Mouse (Mus musculus) lung, embryonic 15.5 days (tissue): ENCODE measurements around the gene Cep55. TPM values are rescaled to one million over a fixed set of nuclear protein-coding genes. Genes with fewer than 3 reads are reported as not detected.

Experiments used
- ATAC-seq: fragments of 200-750 bp; cut with Nextera tagmentation; 2 replicates; pipeline ENCODE4 v1.8.0; 2017; ENCODE audit warnings: moderate number of reproducible peaks, borderline replicate concordance; ENCODE audit not compliant: low FRiP score, low TSS enrichment; ENCODE audit errors: extremely low read depth
- H3K27ac ChIP-seq: fragments of 300-500 bp; sonication (generic); 2 replicates; pipeline ENCODE4 v1.5.1; 2015; ENCODE audit warnings: moderate library complexity, mild to moderate bottlenecking, inconsistent platforms
- H3K27me3 ChIP-seq: fragments of 300-500 bp; sonication (generic); 2 replicates; pipeline ENCODE4 v1.6.1; 2015; ENCODE audit warnings: inconsistent platforms
- H3K36me3 ChIP-seq: fragments of 300-500 bp; sonication (generic); 2 replicates; pipeline ENCODE4 v1.6.1; 2015; ENCODE audit warnings: inconsistent platforms
- H3K4me1 ChIP-seq: fragments of 300-500 bp; sonication (generic); 2 replicates; pipeline ENCODE4 v1.6.1; 2015; ENCODE audit warnings: inconsistent platforms
- H3K4me2 ChIP-seq: fragments of 300-500 bp; sonication (generic); 2 replicates; pipeline ENCODE4 v1.6.1; 2015; ENCODE audit warnings: inconsistent platforms, mild to moderate bottlenecking, moderate library complexity
- H3K4me3 ChIP-seq: fragments of 300-500 bp; sonication (generic); 2 replicates; pipeline ENCODE4 v1.5.1; 2015; ENCODE audit warnings: mild to moderate bottlenecking, inconsistent platforms
- H3K9ac ChIP-seq: fragments of 300-500 bp; sonication (generic); 2 replicates; pipeline ENCODE4 v1.6.1; 2015; ENCODE audit warnings: inconsistent platforms
- H3K9me3 ChIP-seq: fragments of 300-500 bp; sonication (generic); 2 replicates; pipeline ENCODE4 v1.6.1; 2016; ENCODE audit warnings: inconsistent platforms
- WGBS: fragments of 180-500 bp; shearing (Covaris S2); methylation state at CpG from one replicate; pipeline ENCODE4 v1.1.7; 2015; 5-methylcytosine and 5-hydroxymethylcytosine counted together
- polyA plus RNA-seq: library from polyadenylated mRNA; unstranded; fragments of >200 nt; fragmentation: Nextera tagmentation; extraction: Ambion mirVana; gene quantifications from 2 replicates; pipeline ENCODE4 v1.2.1, GENCODE M21; 2015

Cep55 gene
- 42.0 and 43.7 TPM in 2 replicates for polyA plus RNA-seq

DNA sequence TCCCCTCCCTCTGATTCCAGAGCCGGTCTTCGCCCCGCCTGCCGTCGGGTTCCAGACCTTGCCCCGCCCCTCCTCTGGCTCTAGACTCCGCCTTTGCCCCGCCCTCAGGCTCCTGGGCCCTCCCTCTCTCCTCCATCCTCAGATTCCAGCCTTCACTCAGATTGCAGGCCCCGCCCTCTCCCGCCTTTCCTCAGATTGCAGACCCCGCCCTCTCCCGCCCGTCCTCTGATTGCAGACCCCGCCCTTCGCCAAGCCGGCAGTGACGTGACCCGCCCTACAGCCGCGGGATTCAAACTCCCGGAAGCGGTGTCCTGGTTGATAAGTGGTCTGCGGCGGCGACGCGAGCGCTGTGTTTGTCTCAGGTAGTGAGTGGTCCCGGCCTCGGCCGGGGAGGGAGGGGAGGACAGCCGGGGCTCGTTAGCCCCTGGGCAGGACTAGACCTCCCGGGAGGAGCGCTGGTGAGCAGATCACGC, at the start of gene Cep55:
Cep55 (plus strand) TSS at position 292 of the 473 bp plus-strand sequence.
- H3K4me2 ChIP-seq, result peak within 1 kb of the TSS; percentile 78
- no peaks in the 10 kb centered on the region for H3K27me3 ChIP-seq
- peaks cover 20% of the 10 kb centered on the region for H3K36me3 ChIP-seq
- peak within 1 kb of the TSS; percentile 78 for H3K9ac ChIP-seq
- ATAC-seq, result peak; percentile 97
- peaks cover 23% of the 10 kb centered on the region for H3K4me1 ChIP-seq
- H3K9me3 ChIP-seq, result no peaks in the 10 kb centered on the region
- H3K27ac ChIP-seq, result peak within 1 kb of the TSS; percentile 76
- under 1% methylated on average over 36 of the region's 36 CpGs for WGBS
- peak within 1 kb of the TSS; percentile 89 for H3K4me3 ChIP-seq

GRCm38 (mm10) chr19:38011379-38011778, 43.4 kb upstream of the Cep55 start:
- no peaks in the 10 kb centered on the region for H3K27me3 ChIP-seq
- H3K9me3 ChIP-seq, result no peaks in the 10 kb centered on the region
- no peak for ATAC-seq
- H3K4me2 ChIP-seq, result no peak overlapping the region
- no peaks in the 10 kb centered on the region for H3K36me3 ChIP-seq
- H3K4me1 ChIP-seq, result peaks cover 12% of the 10 kb centered on the region
- no peak overlapping the region for H3K9ac ChIP-seq
- WGBS, result 63% methylated on average over 1 of the region's 1 CpGs
- H3K27ac ChIP-seq, result no peak overlapping the region
- H3K4me3 ChIP-seq, result no peak overlapping the region

DNA sequence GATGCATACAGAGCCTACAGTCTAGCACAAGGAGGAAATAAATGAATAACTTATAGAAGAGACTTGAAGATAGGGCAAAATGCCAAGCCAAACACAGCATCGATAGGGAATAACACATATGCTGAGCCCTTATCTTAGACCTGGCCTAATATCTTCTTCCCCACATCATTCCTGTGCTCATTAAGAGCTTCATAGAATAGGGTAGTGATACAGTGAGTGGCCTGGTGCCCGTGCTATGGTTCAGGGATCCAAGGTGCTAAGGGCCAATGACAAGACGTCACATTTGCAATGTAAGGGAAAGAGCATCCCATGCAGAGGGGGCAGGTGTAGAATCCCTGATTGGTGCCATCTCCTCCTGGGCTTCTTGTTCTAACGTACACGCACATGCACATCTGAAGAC, 40.4 kb upstream of the Cep55 start:
- no peak overlapping the region for H3K9ac ChIP-seq
- ATAC-seq, result no peak
- no peak overlapping the region for H3K4me2 ChIP-seq
- no peaks in the 10 kb centered on the region for H3K36me3 ChIP-seq
- no peak overlapping the region for H3K27ac ChIP-seq
- H3K4me1 ChIP-seq, result peaks cover 20% of the 10 kb centered on the region
- H3K27me3 ChIP-seq, result no peaks in the 10 kb centered on the region
- 60% methylated on average over 5 of the region's 5 CpGs for WGBS
- H3K4me3 ChIP-seq, result no peak overlapping the region
- H3K9me3 ChIP-seq, result no peaks in the 10 kb centered on the region

GRCm38 (mm10) chr19:38015180-38015872, 39.5 kb upstream of the Cep55 start:
- Histone ChIP-seq H3K27ac (peak overlapping the region; percentile 87), H3K4me1 (peaks cover 20% of the 10 kb centered on the region), H3K36me3 (no peaks in the 10 kb centered on the region), H3K27me3 (no peaks in the 10 kb centered on the region), H3K4me3 (no peak overlapping the region), H3K4me2 (no peak overlapping the region), H3K9me3 (no peaks in the 10 kb centered on the region), H3K9ac (no peak overlapping the region)
- 4% methylated on average over 1 of the region's 1 CpGs for WGBS
- peak; percentile 95 for ATAC-seq

DNA sequence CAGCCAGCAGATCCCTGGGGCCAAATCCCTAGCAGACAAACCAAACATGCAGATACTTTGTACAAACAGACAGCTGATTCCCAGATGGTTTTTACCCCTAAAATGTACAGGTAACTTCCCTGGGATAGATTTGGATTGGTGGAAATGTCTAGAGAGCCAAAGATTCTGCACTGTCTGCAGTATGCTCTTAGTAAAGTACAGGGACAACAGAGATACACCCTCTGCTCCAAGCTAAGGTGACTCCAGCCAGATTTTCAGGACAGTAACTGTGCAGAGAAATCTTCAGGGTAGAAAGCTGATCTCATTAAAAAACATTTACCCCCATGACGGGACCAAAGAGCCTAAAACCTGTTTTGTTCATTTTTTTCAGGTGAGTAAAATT, 38.9 kb upstream of the Cep55 start:
- H3K27ac ChIP-seq, result peak overlapping the region; percentile 87
- no peak overlapping the region for H3K9ac ChIP-seq
- H3K4me3 ChIP-seq, result no peak overlapping the region
- no peaks in the 10 kb centered on the region for H3K9me3 ChIP-seq
- no peaks in the 10 kb centered on the region for H3K27me3 ChIP-seq
- H3K4me1 ChIP-seq, result peaks cover 20% of the 10 kb centered on the region
- H3K4me2 ChIP-seq, result no peak overlapping the region
- ATAC-seq, result peak; percentile 28; the same call in 1 of the 2 replicates
- 64% methylated on average over 1 of the region's 1 CpGs for WGBS
- no peaks in the 10 kb centered on the region for H3K36me3 ChIP-seq

DNA sequence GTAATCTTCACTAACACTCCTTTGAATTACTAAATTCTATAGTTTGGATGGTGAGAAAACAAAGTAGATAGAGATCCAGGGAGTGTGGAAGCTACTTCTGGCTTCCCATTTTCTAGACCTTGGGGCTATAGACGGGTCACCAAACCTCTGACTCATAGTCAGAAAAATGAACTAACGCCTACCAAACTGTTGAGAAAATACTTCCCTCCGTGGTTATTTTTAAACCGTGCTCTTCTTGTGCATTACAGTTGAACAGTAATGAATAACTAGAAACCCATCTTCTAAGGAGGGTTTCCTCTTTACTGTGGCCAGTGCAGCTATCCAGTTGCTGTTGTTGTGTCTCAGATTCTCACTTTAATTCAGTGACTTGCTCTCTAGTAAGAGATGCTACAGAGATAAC, 32.1 kb upstream of the Cep55 start:
- ATAC-seq, result no peak
- H3K4me3 ChIP-seq, result no peak overlapping the region
- H3K9ac ChIP-seq, result no peak overlapping the region
- 40% methylated on average over 4 of the region's 4 CpGs for WGBS
- H3K4me1 ChIP-seq, result peaks cover 33% of the 10 kb centered on the region
- H3K9me3 ChIP-seq, result no peaks in the 10 kb centered on the region
- no peaks in the 10 kb centered on the region for H3K27me3 ChIP-seq
- no peak overlapping the region for H3K4me2 ChIP-seq
- no peaks in the 10 kb centered on the region; the same call in 1 of the 2 replicates for H3K36me3 ChIP-seq
- H3K27ac ChIP-seq, result no peak overlapping the region

DNA sequence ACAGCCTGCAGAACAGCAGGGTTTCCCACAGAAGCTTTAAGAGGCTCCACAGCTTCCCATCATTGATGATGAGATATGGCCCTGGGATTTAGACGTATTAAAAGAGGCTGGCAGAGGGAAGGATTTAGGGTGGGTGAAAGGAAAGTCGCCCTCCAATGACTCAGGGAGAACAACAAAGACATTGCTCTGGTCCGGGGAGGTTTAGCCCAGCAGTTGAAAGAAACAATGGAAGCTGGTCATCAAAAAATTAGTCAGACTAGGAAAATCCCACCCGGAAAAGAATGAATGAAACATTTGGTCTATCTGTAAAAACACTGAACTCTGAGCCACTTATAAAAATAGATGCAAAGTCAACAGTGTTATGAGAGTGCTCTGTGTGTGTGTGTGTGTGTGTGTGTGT, 31.2 kb upstream of the Cep55 start:
- Histone ChIP-seq H3K4me2 (no peak overlapping the region), H3K4me1 (peaks cover 40% of the 10 kb centered on the region), H3K27ac (no peak overlapping the region), H3K27me3 (no peaks in the 10 kb centered on the region), H3K9me3 (no peaks in the 10 kb centered on the region), H3K4me3 (no peak overlapping the region), H3K36me3 (no peaks in the 10 kb centered on the region; the same call in 1 of the 2 replicates), H3K9ac (no peak overlapping the region)
- 66% methylated on average over 4 of the region's 4 CpGs for WGBS
- ATAC-seq, result no peak

- Histone ChIP-seq H3K9ac (0 out of 2 replicates have a peak overlapping the region, but pooled peaks have one; percentile 4), H3K4me2 (peak overlapping the region; percentile 38), H3K9me3 (no peaks in the 10 kb centered on the region), H3K36me3 (no peaks in the 10 kb centered on the region; the same call in 1 of the 2 replicates), H3K27me3 (no peaks in the 10 kb centered on the region), H3K27ac (peak overlapping the region; percentile 94), H3K4me3 (no peak overlapping the region), H3K4me1 (peaks cover 59% of the 10 kb centered on the region)
- ATAC-seq, result peak; percentile 80
- 20% methylated on average over 9 of the region's 9 CpGs for WGBS
These were observed 29.4 kb upstream of the Cep55 start for GRCm38 (mm10) chr19:38025254-38026041.

DNA sequence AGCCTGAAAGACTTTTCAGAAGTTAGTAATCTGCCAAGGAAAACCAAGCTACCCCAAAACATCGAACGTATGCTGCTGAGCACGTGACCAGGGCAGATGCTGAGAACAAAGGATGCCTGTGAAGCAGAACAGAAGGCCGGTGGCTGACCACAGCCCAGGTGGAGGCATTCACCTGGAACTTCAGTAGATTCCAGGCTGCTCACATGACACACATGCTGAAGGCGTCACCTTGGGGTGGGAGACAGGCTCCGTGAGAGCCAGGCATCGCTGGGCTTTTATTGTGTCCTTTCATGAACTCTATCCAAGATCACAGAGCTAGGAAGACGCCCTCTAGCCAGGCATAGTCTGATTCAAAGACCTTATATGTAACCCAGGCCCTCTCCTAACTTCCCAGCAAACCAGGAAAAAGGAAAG, 28.6 kb upstream of the Cep55 start:
- ATAC-seq, result no peak
- Histone ChIP-seq H3K4me1 (peaks cover 64% of the 10 kb centered on the region), H3K9ac (0 out of 2 replicates have a peak overlapping the region, but pooled peaks have one; percentile 8), H3K9me3 (no peaks in the 10 kb centered on the region), H3K27me3 (no peaks in the 10 kb centered on the region), H3K4me2 (peak overlapping the region; percentile 38), H3K4me3 (no peak overlapping the region), H3K27ac (peak overlapping the region; percentile 94), H3K36me3 (no peaks in the 10 kb centered on the region; the same call in 1 of the 2 replicates)
- 36% methylated on average over 8 of the region's 8 CpGs for WGBS

DNA sequence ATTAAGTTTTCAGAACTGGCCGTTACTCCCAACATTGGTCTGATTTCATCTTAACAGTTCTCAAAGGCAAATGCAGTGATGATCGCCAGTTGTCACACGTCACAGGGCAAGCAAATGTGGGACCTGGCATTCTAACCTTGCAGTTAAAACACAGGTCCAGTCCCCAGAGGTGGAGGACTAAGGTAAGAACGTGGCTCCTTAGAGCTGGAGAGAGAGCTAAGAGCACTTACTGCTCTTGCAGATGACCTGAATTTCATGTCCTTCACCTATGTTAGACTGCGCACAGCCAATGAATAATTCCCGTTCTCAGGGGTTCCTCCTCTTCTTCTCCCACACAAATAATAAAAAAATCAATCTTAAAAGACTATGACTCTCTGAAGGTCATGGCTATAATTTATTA, 27.4 kb upstream of the Cep55 start:
- Histone ChIP-seq H3K4me3 (no peak overlapping the region), H3K4me2 (peak overlapping the region; percentile 30)

GRCm38 (mm10) chr19:38027881-38028521, 26.8 kb upstream of the Cep55 start:
- peak overlapping the region; percentile 30 for H3K4me2 ChIP-seq
- peak; percentile 12; the same call in 1 of the 2 replicates for ATAC-seq
- no peaks in the 10 kb centered on the region for H3K9me3 ChIP-seq
- no peaks in the 10 kb centered on the region; the same call in 1 of the 2 replicates for H3K36me3 ChIP-seq
- H3K27me3 ChIP-seq, result no peaks in the 10 kb centered on the region
- peak overlapping the region; percentile 94 for H3K27ac ChIP-seq
- WGBS, result 24% methylated on average over 10 of the region's 10 CpGs
- no peak overlapping the region for H3K4me3 ChIP-seq
- peaks cover 67% of the 10 kb centered on the region for H3K4me1 ChIP-seq
- 0 out of 2 replicates have a peak overlapping the region, but pooled peaks have one; percentile 15 for H3K9ac ChIP-seq

More for the DNA sequence above, 27.4 kb upstream of the Cep55 start:
- H3K36me3 ChIP-seq, result no peaks in the 10 kb centered on the region; the same call in 1 of the 2 replicates
- H3K9me3 ChIP-seq, result no peaks in the 10 kb centered on the region
- no peak for ATAC-seq
- WGBS, result 50% methylated on average over 6 of the region's 6 CpGs
- H3K27me3 ChIP-seq, result no peaks in the 10 kb centered on the region
- H3K4me1 ChIP-seq, result peaks cover 67% of the 10 kb centered on the region
- H3K27ac ChIP-seq, result peak overlapping the region; percentile 94
- H3K9ac ChIP-seq, result 0 out of 2 replicates have a peak overlapping the region, but pooled peaks have one; percentile 15
